Mouse (Mus musculus): ENCODE results near the gene Hdac7.

DNA sequence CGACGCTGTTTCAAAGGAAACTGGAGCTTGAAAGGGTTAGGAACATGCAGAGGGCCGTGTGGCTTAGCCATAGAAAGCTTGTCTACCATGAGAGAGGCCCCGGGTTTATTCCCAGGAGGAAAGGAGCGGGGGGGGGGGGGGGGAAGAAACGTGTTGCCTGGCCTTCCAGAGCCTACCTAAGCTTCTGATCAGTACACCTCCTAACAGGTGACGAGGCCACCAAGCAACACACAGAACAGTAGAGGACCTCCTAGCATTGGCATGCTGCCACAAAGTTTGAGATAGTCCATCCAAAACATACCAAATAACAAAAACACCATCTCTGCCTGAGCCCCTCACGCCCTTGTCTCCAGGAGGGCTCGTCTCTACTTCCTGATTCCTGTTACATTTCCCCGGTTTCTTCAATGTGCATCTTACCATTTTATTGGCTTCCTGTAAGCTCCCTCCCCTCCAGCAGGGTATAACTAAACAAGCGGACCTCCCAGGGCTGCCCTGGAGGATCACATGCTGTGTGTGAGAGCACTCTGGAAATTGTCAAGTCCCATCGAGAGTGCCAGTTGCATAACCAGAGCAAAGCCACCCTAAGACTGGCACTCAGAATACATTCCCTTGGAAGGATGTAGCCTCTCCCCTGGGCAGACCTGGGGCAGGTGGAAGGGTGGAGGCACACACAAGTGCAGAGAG, 21.6 kb downstream of the Hdac7 start:
- TF ChIP-seq POLR2A (IDR thresholded peaks at IDR 0.05; ENCODE audit: low read depth, low read length), result no peak
- TF ChIP-seq CTCF (IDR thresholded peaks at IDR 0.05; ENCODE audit: extremely low read depth, insufficient read length, insufficient replicate concordance, low read depth, low read length), result no peak

Measured in small intestine, adult 2 months (tissue).